Mouse (Mus musculus) kidney, adult 2 months (tissue): Measurements from ENCODE around the gene Sf3b1.
"Not testable (repeated sequence)": the region's sequence is repeated elsewhere in the genome, so short reads cannot be mapped to it uniquely, and the experiment has no call there.

Experiments used
- CTCF ChIP-seq: fragments of 200-500 bp; conservative IDR thresholded peaks from 2 replicates; pipeline ENCODE4 v1.5.1; 2011; ENCODE audit warnings: low read depth, mild to moderate bottlenecking, control low read depth, low read length, moderate library complexity, mixed read lengths; ENCODE audit not compliant: insufficient read depth, insufficient read length
- POLR2A ChIP-seq: fragments of 200-500 bp; IDR thresholded peaks from one replicate; pipeline ENCODE4 v1.6.1; 2011; ENCODE audit warnings: low read depth, low read length, control low read depth

DNA sequence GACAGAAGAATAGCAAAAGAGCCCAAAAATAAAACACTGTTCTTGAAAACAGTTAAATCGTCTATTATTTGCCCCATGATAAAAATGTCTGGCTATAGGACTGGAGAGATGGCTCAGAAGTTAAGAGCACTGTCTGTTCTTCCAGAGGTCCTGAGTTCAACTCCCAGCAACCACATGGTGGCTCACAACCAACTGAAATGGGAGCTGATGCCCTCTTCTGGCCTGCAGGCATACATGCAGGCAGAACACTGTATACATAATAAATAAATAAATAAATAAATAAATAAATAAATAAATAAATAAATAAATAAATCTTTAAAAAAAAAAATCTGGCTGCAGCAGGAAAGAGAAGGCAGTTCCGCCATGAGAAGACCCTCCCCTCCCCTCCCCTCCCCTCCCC is 19.0 kb downstream of the Sf3b1 start:
- not testable (repeated sequence) for TF ChIP-seq POLR2A, CTCF
